Mouse (Mus musculus) megakaryocyte, embryonic 14.5 days (primary cell): ENCODE measurements around the gene Siae.

Source experiments
- FLI1 ChIP-seq: IDR thresholded peaks from 2 replicates; pipeline ENCODE4 v1.6.1; 2012; ENCODE audit warnings: low read length, inconsistent platforms, mixed read lengths
- GATA1 ChIP-seq: IDR thresholded peaks from 3 replicates; pipeline ENCODE4 v1.6.1; 2012; ENCODE audit warnings: mixed read lengths, low read length, inconsistent platforms, borderline replicate concordance

- TF ChIP-seq GATA1 (no peak), FLI1 (no peak)
Observed at GRCm38 (mm10) chr9:37687288-37687940, 131.9 kb downstream of the Siae start.
